Mouse (Mus musculus): ENCODE data around the gene Ddx23.

DNA sequence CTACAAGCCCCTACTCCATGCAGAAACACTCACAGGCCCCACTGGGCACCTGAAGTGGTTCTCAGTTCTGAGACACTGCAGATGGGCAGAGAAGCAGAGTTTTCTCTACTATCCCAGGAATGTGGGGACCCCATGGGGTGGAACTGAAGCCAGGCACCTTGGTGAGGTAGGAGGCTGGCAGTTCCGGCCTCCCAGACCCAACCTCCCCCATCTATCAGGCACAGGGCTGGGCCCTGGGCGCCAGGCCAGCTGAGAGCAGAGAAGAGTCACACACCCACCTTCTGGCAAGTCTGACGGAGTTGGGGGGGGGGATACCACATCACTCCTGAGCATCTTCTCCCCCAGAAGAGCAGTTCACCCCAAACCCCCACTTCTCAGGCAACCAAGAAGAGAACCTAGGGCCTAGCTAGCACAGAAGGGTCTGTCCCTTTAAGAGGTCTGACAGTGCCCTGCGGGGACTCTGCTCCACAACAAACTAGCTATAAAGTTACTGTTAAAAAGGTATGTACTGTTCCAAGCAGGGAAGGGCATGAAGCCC is 59.7 kb downstream of the Ddx23 start:
- no peak for TF ChIP-seq CTCF (IDR thresholded peaks at IDR 0.05; ENCODE audit: control insufficient read depth, insufficient read depth, low read length)
- TF ChIP-seq POLR2A (IDR thresholded peaks at IDR 0.05; ENCODE audit: borderline replicate concordance, control insufficient read depth, low read depth, low read length) = no peak

All from bone marrow, adult 2 months (tissue).